Comparison of ENCODE assay signal across 17 mouse cellular contexts in the genomic region with DNA sequence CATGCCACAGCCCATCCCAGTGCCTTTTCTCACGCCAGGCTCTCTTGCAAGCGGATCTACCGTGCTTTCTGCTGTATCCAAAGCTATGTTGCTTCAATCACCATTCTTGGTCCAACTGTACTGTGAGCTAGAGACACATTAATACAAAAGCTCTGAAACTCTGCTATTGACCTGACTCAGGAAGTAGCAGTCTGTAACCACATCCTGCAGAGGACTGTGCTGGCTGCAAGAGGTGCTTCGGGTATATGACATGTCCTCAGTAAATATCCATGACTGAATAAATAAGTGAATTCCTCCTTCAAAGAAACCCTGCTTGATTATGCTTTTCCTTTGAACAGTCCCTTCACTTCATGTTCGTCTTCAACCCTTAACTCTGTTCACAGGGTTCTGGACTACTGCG. TPM values are rescaled to one million over a fixed set of nuclear protein-coding genes. Genes with fewer than 3 reads are reported as not detected.
DNase-seq lines count a peak whose midpoint lies in the region; ATAC-seq lines count a peak whose summit lies in the region.
"Had no signal": no experiment of that assay in that cellular context is flagged by ENCODE, and none has a peak within 500 bp of the region (broad histone marks: within the 10 kb centered on the region; RNA-seq: fewer than 3 reads in every experiment).

No protein-coding gene starts in this region.

- DNase-seq in lung, postnatal 25 days (ENCODE audit: low spot score): peak; percentile 19
- DNase-seq in lung, postnatal 4 days: no peak
- DNase-seq in naive thymus-derived CD4-positive, alpha-beta T cell, adult 2 months (ENCODE audit: low read depth): peak; percentile 81
- peak; percentile 55 for DNase-seq in thymus, postnatal 25 days
- no peak for DNase-seq in cerebellum, postnatal 4 days (ENCODE audit: low spot score in 2 of 2)
- no peak for DNase-seq in ovary, postnatal 10 days (ENCODE audit: low spot score)
- DNase-seq in left cerebral cortex, adult 18-20 months (ENCODE audit: low spot score in 2 of 2): no peak
- DNase-seq: cerebellum, postnatal 10 days; gastrocnemius, postnatal 25 days; heart, postnatal 10 days; kidney, adult 11 months; kidney, postnatal 25 days; left cerebral cortex, postnatal 4 days; lung, adult 2 months; right cerebral cortex, postnatal 4 days had no signal

- ATAC-seq in common myeloid progenitor, adult 5-6 weeks (replicated peaks; ENCODE audit: low read depth, poor library complexity, severe bottlenecking): peak; percentile 91
- ATAC-seq: Patski had no signal

RNA-seq across cellular contexts. Expression of gene Ndnf, which starts 23.7 kb away (rescaled TPM):
- not detected in 2 replicates for total RNA-seq in common myeloid progenitor, adult 5-6 weeks (2017)
- total RNA-seq in left cerebral cortex, adult 18-20 months (2021): 10 to 100 TPM in 1 of 2 experiments, 1 to 10 TPM in 1; 10.0 to 14.0 TPM

Comparison
In these comparisons a context has a peak if more than half of its experiments do, and no peak if none do; other contexts are left out.
1. DNase-seq: peak in lung, postnatal 25 days (single experiment), naive thymus-derived CD4-positive, alpha-beta T cell, adult 2 months (single experiment) and thymus, postnatal 25 days (single experiment); none in lung, postnatal 4 days (0 of 2), cerebellum, postnatal 4 days (0 of 2), ovary, postnatal 10 days (single experiment) and left cerebral cortex, adult 18-20 months (0 of 2).
2. RNA of gene Ndnf, which starts 23.7 kb away (total RNA-seq): 10.0 to 14.0 TPM in left cerebral cortex, adult 18-20 months; not detected in common myeloid progenitor, adult 5-6 weeks; every median in the first group is over 10 times any median in the second.